25 mouse cellular contexts compared by ENCODE assay signal in the genomic region with DNA sequence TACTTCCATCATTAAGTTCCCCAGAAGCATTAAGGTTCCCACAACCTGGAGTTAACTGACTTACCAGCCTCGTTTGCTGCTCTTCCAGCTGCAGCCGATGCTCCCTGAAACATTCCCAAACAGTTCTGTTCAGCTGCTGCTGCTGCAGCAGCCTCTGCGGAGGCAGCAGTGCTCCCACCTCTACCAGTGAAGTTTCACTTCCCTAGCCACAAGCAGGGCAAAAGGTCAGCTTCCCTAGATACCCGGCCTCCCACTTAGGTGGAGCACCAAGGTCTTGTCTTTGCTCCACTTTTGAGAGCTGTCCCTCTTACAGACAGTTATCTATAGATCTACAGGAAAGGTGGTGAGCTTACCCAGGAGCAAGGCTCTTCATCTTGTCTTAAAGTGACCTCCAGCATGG. TPM values are rescaled to one million over a fixed set of nuclear protein-coding genes. Genes with fewer than 3 reads are reported as not detected.
DNase-seq lines count a peak whose midpoint lies in the region; ATAC-seq lines count a peak whose summit lies in the region.
"Had no signal": no experiment of that assay in that cellular context is flagged by ENCODE, and none has a peak within 500 bp of the region (broad histone marks: within the 10 kb centered on the region; RNA-seq: fewer than 3 reads in every experiment).

No protein-coding gene starts in this region.

- intact Hi-C loops in heart, postnatal 25 days (cut with DNase I): loop anchor here (10.0 kb wide), 3 partner anchors 141 to 411 kb away; no protein-coding TSS in a partner anchor

- no peak overlapping the region for H3K4me2 ChIP-seq in heart, embryonic 12.5 days
- no peak overlapping the region for H3K4me2 ChIP-seq in hindbrain, embryonic 16.5 days (ENCODE audit: low read length)
- H3K4me2 ChIP-seq: embryonic facial prominence, embryonic 13.5 days; forebrain, embryonic 12.5 days; heart, embryonic 15.5 days; kidney, embryonic 15.5 days; midbrain, embryonic 12.5 days; neural tube, embryonic 12.5 days had no signal

- H3K9me3 ChIP-seq in heart, embryonic 12.5 days (replicated peaks): no peaks in the 10 kb centered on the region
- 0 out of 2 replicates have a peak, but pooled peaks cover 3% of the 10 kb centered on the region for H3K9me3 ChIP-seq in hindbrain, embryonic 16.5 days (ENCODE audit: control insufficient read depth, low read length)
- H3K9me3 ChIP-seq: embryonic facial prominence, embryonic 13.5 days; forebrain, embryonic 12.5 days; heart, embryonic 15.5 days; hindbrain, embryonic 10.5 days; kidney, embryonic 15.5 days; midbrain, embryonic 12.5 days; neural tube, embryonic 12.5 days had no signal

- no peak overlapping the region for H3K4me3 ChIP-seq in heart, embryonic 12.5 days
- H3K4me3 ChIP-seq in hindbrain, embryonic 16.5 days (ENCODE audit: low read length): no peak overlapping the region
- H3K4me3 ChIP-seq: embryonic facial prominence, embryonic 13.5 days; erythroblast, embryonic 14.5 days; forebrain, embryonic 12.5 days; heart, embryonic 15.5 days; hindbrain, embryonic 10.5 days; kidney, embryonic 15.5 days; midbrain, embryonic 12.5 days; neural tube, embryonic 12.5 days had no signal

- H3K27ac ChIP-seq in heart, embryonic 12.5 days (ENCODE audit: poor library complexity, severe bottlenecking): no peak overlapping the region
- H3K27ac ChIP-seq in hindbrain, embryonic 16.5 days (ENCODE audit: low read depth, low read length): no peak overlapping the region
- H3K27ac ChIP-seq: embryonic facial prominence, embryonic 13.5 days; forebrain, embryonic 12.5 days; heart, embryonic 15.5 days; hindbrain, embryonic 10.5 days; hindbrain, postnatal 0 days; kidney, embryonic 15.5 days; midbrain, embryonic 12.5 days; neural tube, embryonic 12.5 days had no signal

- DNase-seq in heart, adult 11 months: peak; percentile 89
- DNase-seq in heart, postnatal 25 days (ENCODE audit: low spot score): no peak
- DNase-seq in lung, postnatal 4 days: peak; percentile 21 to 29
- DNase-seq in lung, postnatal 10 days: no peak
- peak; percentile 52 to 53 for DNase-seq in B cell, adult 2 months
- DNase-seq in monocyte, adult 2 months (ENCODE audit: low read depth in 1 of 2, low spot score in 2 of 2): peak; percentile 44 to 48
- DNase-seq: adrenal gland, adult 2 months; cerebellum, adult 11 months; cerebellum, adult 9-11 months; gastrocnemius, postnatal 25 days; liver; thymus, postnatal 25 days had no signal

- WGBS in heart, embryonic 12.5 days: 26% methylated on average over 4 of the region's 4 CpGs
- WGBS in hindbrain, embryonic 16.5 days: 34% methylated on average over 4 of the region's 4 CpGs

- no peak overlapping the region for H3K9ac ChIP-seq in heart, embryonic 12.5 days
- no peak overlapping the region for H3K9ac ChIP-seq in hindbrain, embryonic 16.5 days (ENCODE audit: low read depth, low read length)
- H3K9ac ChIP-seq: embryonic facial prominence, embryonic 13.5 days; forebrain, embryonic 12.5 days; heart, embryonic 15.5 days; kidney, embryonic 15.5 days; midbrain, embryonic 12.5 days; neural tube, embryonic 12.5 days had no signal

- no peaks in the 10 kb centered on the region for H3K36me3 ChIP-seq in heart, embryonic 12.5 days
- H3K36me3 ChIP-seq in hindbrain, embryonic 16.5 days (ENCODE audit: control insufficient read depth, insufficient read depth, low read length): no peaks in the 10 kb centered on the region
- H3K36me3 ChIP-seq: embryonic facial prominence, embryonic 13.5 days; forebrain, embryonic 12.5 days; G1E; heart, embryonic 15.5 days; hindbrain, embryonic 10.5 days; kidney, embryonic 15.5 days; midbrain, embryonic 12.5 days; neural tube, embryonic 12.5 days had no signal

- no peak for ATAC-seq in heart, embryonic 12.5 days (ENCODE audit: insufficient number of reproducible peaks, low FRiP score)
- ATAC-seq in hindbrain, embryonic 16.5 days: no peak
- ATAC-seq: hindbrain, postnatal 0 days; intestine, embryonic 16.5 days had no signal

- peaks cover 46% of the 10 kb centered on the region for H3K27me3 ChIP-seq in heart, embryonic 12.5 days (replicated peaks)
- H3K27me3 ChIP-seq in hindbrain, embryonic 16.5 days (replicated peaks; ENCODE audit: control insufficient read depth, insufficient read depth, low read length): peaks cover 35% of the 10 kb centered on the region

- H3K4me1 ChIP-seq in heart, embryonic 12.5 days (replicated peaks): peaks cover 14% of the 10 kb centered on the region
- peaks cover 13% of the 10 kb centered on the region for H3K4me1 ChIP-seq in hindbrain, embryonic 16.5 days (ENCODE audit: control insufficient read depth, insufficient read depth, low read depth, low read length)

RNA-seq across cellular contexts. Expression of gene Aldh1a2, which starts 2.0 kb away (rescaled TPM):
- total RNA-seq in heart, postnatal 25 days (2021): 10 to 100 TPM in 1 of 2 experiments, 1 to 10 TPM in 1; 9.5 to 12.9 TPM
- polyA plus RNA-seq in heart, embryonic 12.5 days (2016; fragmentation: Nextera tagmentation; extraction: Ambion mirVana): 34.9 and 35.6 TPM in 2 replicates
- polyA plus RNA-seq in hindbrain, embryonic 16.5 days (2015; fragmentation: Nextera tagmentation; extraction: Ambion mirVana): 27.3 and 34.0 TPM in 2 replicates
- total RNA-seq: G1E had no signal
- polyA plus RNA-seq: erythroblast, embryonic 14.5 days; G1E had no signal

RNA-seq across cellular contexts. Expression of gene Aqp9, which starts 45.2 kb away (rescaled TPM):
- total RNA-seq in heart, postnatal 25 days (2021): under 1 TPM in 1 of 2 experiments, not detected in 1; 0.31 TPM
- polyA plus RNA-seq in heart, embryonic 12.5 days (2016; fragmentation: Nextera tagmentation; extraction: Ambion mirVana): 0.18 TPM in 1 of 2 replicates, not detected in the other
- 1.3 and 1.9 TPM in 2 replicates for polyA plus RNA-seq in hindbrain, embryonic 16.5 days (2015; fragmentation: Nextera tagmentation; extraction: Ambion mirVana)

Comparison
In these comparisons a context has a peak if more than half of its experiments do, and no peak if none do; other contexts are left out.
1. DNase-seq: peak in heart, adult 11 months (single experiment), lung, postnatal 4 days (2 of 2), B cell, adult 2 months (2 of 2) and monocyte, adult 2 months (2 of 2); none in heart, postnatal 25 days (single experiment) and lung, postnatal 10 days (single experiment).